Mouse (Mus musculus): ENCODE data around the gene Ddn. TPM values are rescaled to one million over a fixed set of nuclear protein-coding genes. Genes with fewer than 3 reads are reported as not detected.
A peak's percentile ranks its signal among the peaks of the same experiment; 100 is the strongest.

Gene Ddn
- total RNA-seq, 4 experiments from 2014 or later, result 0.12 to 0.67 (median 0.43) TPM

- DNase-seq (ENCODE audit: low spot score in 2 of 2), result no peak
Observed at GRCm38 (mm10) chr15:98777005-98777616, 32.2 kb downstream of the Ddn start.

- no peak for DNase-seq (ENCODE audit: low spot score in 2 of 2)
Observed at GRCm38 (mm10) chr15:98776280-98777004, 32.8 kb downstream of the Ddn start.

- no peak for DNase-seq (ENCODE audit: low spot score in 2 of 2)
Observed at GRCm38 (mm10) chr15:98775533-98775932, 33.8 kb downstream of the Ddn start.

GRCm38 (mm10) chr15:98774096-98774495, 35.2 kb downstream of the Ddn start:
- no peak for DNase-seq (ENCODE audit: low spot score in 2 of 2)

GRCm38 (mm10) chr15:98772511-98773211, 36.6 kb downstream of the Ddn start:
- no peak for DNase-seq (ENCODE audit: low spot score in 2 of 2)

- DNase-seq (ENCODE audit: low spot score in 2 of 2), result no peak
Observed at GRCm38 (mm10) chr15:98771813-98772425, 37.4 kb downstream of the Ddn start.

- no peak for DNase-seq (ENCODE audit: low spot score in 2 of 2)
Observed at GRCm38 (mm10) chr15:98768259-98768658, 41.0 kb downstream of the Ddn start.

GRCm38 (mm10) chr15:98765929-98766328, 43.4 kb downstream of the Ddn start:
- DNase-seq (ENCODE audit: low spot score in 2 of 2), result no peak

- DNase-seq (ENCODE audit: low spot score in 2 of 2), result peak; percentile 88 to 91
Observed at GRCm38 (mm10) chr15:98762670-98763529, 46.4 kb downstream of the Ddn start, which contains the start of gene Arf3. Gene Arf3, minus strand, starts transcription at chr15:98763214.

- peak in 1 of 2 experiments; percentile 12 for DNase-seq (ENCODE audit: low spot score in 2 of 2)
Observed at GRCm38 (mm10) chr15:98762201-98762621, 47.1 kb downstream of the Ddn start.

- DNase-seq (ENCODE audit: low spot score in 2 of 2), result no peak
Observed at GRCm38 (mm10) chr15:98754125-98754524, 55.2 kb downstream of the Ddn start.

Other genes starting within 250 kb of the Ddn start
- gene Ccnt1, start 238.6 kb downstream of the Ddn start, total RNA-seq (2022), result 10 to 100 TPM; 14.3 to 19.4 (median 15.7) TPM
- gene 4930415O20Rik, start 238.5 kb downstream of the Ddn start, total RNA-seq (2022), result under 1 TPM in 1 of 4 experiments, not detected in 3; 0.63 TPM
- 10 to 100 TPM; 13.4 to 21.4 (median 19.1) TPM for gene Adcy6, start 199.4 kb downstream of the Ddn start, total RNA-seq (2022)
- 1 to 10 TPM in 2 of 4 experiments, under 1 TPM in 2; 0.78 to 1.1 (median 1.0) TPM for gene Cacnb3, start 178.7 kb downstream of the Ddn start, total RNA-seq (2022)
- 10 to 100 TPM; 54.0 to 72.3 (median 63.4) TPM for gene Ddx23, start 146.6 kb downstream of the Ddn start, total RNA-seq (2022)
- 1 to 10 TPM; 1.0 to 2.3 (median 1.1) TPM for gene Rnd1, start 132.0 kb downstream of the Ddn start, total RNA-seq (2022)
- gene Ccdc65, start 101.3 kb downstream of the Ddn start, total RNA-seq (2022), result not detected
- under 1 TPM in 3 of 4 experiments, not detected in 1; 0.43 to 0.92 (median 0.72) TPM for gene Fkbp11, start 81.3 kb downstream of the Ddn start, total RNA-seq (2022)
- 1 to 10 TPM; 6.9 to 8.9 (median 8.1) TPM for gene Arf3, start 46.3 kb downstream of the Ddn start, total RNA-seq (2022)
- gene Wnt10b, start 31.3 kb downstream of the Ddn start, total RNA-seq (2022), result 1 to 10 TPM in 1 of 4 experiments, under 1 TPM in 3; 0.48 to 1.1 (median 0.85) TPM
- gene Wnt1, start 19.6 kb downstream of the Ddn start, total RNA-seq (2022), result not detected
- 10 to 100 TPM; 43.8 to 55.0 (median 46.9) TPM for gene Prkag1, start 22.0 kb upstream of the Ddn start, total RNA-seq (2022)
- 10 to 100 TPM; 52.6 to 67.2 (median 59.1) TPM for gene Kmt2d, start 61.7 kb upstream of the Ddn start, total RNA-seq (2022)
- gene Rhebl1, start 85.0 kb upstream of the Ddn start, total RNA-seq (2022), result 1 to 10 TPM; 1.4 to 2.9 (median 2.0) TPM
- gene Dhh, start 89.0 kb upstream of the Ddn start, total RNA-seq (2022), result 1 to 10 TPM in 1 of 4 experiments, under 1 TPM in 3; 0.19 to 1.0 (median 0.49) TPM
- gene Lmbr1l, start 108.7 kb upstream of the Ddn start, total RNA-seq (2022), result 1 to 10 TPM; 3.7 to 5.0 (median 4.2) TPM
- gene Tuba1b, start 125.1 kb upstream of the Ddn start, total RNA-seq (2022), result 10 to 100 TPM; 12.6 to 24.6 (median 20.3) TPM
- gene Gm49450, start 144.1 kb upstream of the Ddn start, total RNA-seq (2022), result not detected
- gene Tuba1a, start 144.2 kb upstream of the Ddn start, total RNA-seq (2022), result 10 to 100 TPM; 12.6 to 24.0 (median 18.4) TPM
- gene Tuba1c, start 220.4 kb upstream of the Ddn start, total RNA-seq (2022), result 1 to 10 TPM; 5.7 to 7.8 (median 6.8) TPM
- under 1 TPM in 3 of 4 experiments, not detected in 1; 0.31 to 0.58 (median 0.35) TPM for gene Prph, start 245.7 kb upstream of the Ddn start, total RNA-seq (2022)